Mouse (Mus musculus): ENCODE measurements around the gene Alx3.
A peak's percentile ranks its signal among the peaks of the same experiment; 100 is the strongest.

Gene Alx3

GRCm38 (mm10) chr3:107582875-107583767 lies 11.7 kb upstream of the Alx3 start:
- DNase-seq (ENCODE audit: low spot score in 2 of 2) = no peak

DNA sequence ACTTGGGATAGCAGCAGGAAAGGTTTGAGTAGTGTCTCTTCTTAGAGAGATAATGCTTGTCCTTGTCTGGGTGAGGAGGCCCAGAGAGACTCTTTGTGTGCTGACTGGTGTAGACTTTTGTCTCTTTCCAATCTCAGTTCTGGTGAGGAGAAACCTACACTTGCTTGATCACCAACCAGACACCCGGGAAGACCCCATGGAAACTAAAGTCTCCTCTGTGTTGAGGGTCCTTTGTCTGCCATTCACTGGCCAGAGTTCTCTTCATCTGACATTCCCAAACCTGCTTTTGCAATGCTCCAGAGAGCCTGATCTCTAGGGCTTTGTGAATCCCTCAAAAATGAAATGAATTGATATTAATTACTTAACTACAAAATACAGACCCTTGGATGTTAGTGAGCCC lies 10.9 kb upstream of the Alx3 start:
- no peak for DNase-seq (ENCODE audit: low spot score in 2 of 2)

DNA sequence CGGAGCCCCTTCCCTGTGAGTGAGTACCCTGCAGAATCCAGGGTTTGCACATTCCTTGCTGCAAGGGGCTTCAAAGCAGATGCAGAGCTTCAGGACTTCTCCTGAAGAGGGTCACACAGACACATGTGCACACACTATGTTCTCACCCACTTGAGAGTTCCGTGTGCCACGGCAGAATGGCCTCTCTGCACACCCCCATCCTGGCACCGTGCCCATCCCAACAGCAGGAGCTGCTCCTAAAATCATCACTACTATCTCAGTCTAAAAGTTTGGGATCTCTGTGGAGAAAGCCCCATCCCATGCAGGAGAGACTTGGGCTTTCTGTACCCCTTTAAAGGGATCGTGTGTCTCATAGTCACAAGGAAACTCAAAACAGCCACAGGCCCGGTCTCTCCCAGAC lies 8.3 kb upstream of the Alx3 start:
- no peak for DNase-seq (ENCODE audit: low spot score in 2 of 2)

DNA sequence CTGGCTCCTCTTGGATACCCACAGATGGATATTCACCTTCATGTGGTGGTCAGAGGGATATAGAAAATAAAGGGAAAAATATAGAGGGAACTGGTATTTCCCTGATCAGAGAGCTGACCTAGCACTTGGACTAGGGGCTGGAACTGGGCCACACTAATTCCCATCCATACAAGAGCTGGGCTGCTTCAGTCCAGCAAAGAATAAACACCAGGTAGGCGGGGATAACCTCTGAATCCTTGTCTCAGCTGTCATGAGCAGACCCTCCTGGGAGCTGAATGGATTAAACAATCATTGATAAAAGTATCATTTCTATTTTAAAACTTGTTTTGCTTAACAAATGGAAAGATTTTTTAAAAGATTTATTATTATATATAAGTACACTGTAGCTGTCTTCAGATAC lies 3.2 kb upstream of the Alx3 start:
- no peak for DNase-seq (ENCODE audit: low spot score in 2 of 2)

DNA sequence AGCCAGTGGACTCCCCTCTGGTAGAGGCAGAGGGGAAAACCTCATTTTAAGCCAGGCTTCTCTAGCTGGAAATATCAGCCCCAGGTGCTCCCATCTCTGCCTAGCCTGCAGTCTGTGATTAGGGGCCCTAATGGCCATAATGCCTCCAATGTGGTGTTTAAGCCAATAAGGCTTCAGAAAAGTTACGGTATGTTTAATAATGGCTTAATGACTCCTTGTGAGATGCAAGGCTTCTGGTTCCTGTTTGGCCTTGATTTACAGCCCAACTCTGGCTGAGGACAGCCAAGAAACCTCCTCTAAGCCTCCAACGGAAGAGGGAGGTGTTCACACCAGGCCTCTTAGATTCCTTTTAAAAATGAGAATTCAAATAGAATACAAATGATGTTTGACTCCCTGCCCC lies 1.2 kb upstream of the Alx3 start:
- DNase-seq (ENCODE audit: low spot score in 2 of 2) = no peak

GRCm38 (mm10) chr3:107595264-107595937 lies 570 bp downstream of the Alx3 start:
- DNase-seq (ENCODE audit: low spot score in 2 of 2) = no peak

GRCm38 (mm10) chr3:107595938-107596461 lies 1.2 kb downstream of the Alx3 start:
- DNase-seq (ENCODE audit: low spot score in 2 of 2) = no peak

DNA sequence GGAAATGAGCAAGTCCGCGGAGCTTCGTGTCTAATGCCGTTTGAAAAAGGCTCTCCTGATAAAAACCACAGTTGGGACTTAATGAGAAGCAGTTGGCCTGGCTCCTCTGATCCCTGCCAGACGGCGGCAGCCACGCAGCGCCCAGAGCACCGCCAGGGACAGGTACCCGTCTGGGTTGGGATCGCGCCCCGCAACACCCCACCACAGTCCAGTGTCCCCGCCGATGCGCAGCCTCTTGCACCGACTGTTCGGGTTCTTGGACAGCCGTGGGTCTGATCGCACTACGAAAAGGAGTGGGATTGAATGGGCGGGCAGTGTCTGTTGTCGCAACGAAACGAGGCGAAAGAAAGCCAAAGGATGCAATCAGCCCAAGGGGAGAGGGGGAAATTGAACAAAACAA lies 1.7 kb downstream of the Alx3 start:
- no peak for DNase-seq (ENCODE audit: low spot score in 2 of 2)

DNA sequence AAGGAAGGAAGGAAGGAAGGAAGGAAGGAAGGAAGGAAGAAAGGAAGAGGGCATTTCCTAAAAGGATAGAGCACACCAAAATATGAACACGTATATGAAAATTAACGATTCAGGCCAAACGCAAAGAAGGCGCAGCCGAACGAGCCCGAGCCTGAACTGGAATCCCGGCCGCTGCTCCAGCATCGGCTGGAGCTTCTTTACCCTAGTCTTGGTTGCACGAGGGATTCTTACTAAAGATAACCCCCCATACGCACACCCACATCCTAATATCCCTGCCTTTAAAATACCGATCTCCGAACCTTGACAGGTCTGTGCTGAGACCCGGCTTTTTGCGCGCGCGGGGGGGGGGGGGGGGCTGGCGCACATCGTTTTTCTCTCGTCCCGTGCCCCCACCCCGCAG lies 2.3 kb downstream of the Alx3 start:
- DNase-seq (ENCODE audit: low spot score in 2 of 2) = no peak

DNA sequence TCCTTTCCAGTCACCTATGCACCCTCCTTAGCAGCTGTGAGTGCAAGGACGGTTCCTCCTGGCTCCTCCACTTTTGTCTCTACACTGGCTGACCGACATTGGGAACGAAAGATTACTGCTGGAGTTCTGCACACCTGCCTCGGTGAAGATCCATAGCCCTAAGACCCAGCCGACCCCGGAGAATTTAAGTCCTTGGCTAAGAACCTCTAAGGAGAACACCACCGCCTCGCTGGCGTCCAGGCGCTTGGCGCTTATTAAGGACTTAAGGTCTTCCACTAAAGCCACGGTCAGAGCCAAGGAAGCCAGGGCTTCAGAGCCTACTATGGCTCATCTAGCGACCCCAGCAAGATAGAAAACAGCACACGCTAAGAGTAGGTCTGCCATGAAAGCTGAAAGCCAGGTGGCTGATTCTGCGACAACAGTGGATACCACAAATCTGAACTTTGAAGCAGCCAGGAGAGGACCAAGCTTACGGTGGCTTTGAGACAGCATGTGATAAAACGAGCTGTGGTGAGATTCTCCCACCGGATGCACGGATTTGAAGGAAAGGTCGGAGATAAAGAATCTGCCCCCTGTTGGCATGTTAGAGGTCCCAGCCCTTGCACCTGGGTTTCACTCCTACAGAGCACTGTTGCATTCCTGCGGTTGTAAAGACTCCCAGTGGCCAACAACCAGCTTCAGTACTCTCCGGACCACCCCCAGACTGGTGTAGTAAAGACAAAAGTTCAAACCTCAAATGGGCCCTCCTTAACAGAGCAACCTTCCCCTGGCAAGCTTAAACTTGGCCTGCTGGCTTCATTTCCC lies 3.0 kb downstream of the Alx3 start:
- no peak for DNase-seq (ENCODE audit: low spot score in 2 of 2)

GRCm38 (mm10) chr3:107600127-107600526 lies 5.3 kb downstream of the Alx3 start:
- DNase-seq (ENCODE audit: low spot score in 2 of 2) = no peak

GRCm38 (mm10) chr3:107605304-107605703 lies 10.5 kb downstream of the Alx3 start:
- peak; percentile 44 to 84 for DNase-seq (ENCODE audit: low spot score in 2 of 2)

DNA sequence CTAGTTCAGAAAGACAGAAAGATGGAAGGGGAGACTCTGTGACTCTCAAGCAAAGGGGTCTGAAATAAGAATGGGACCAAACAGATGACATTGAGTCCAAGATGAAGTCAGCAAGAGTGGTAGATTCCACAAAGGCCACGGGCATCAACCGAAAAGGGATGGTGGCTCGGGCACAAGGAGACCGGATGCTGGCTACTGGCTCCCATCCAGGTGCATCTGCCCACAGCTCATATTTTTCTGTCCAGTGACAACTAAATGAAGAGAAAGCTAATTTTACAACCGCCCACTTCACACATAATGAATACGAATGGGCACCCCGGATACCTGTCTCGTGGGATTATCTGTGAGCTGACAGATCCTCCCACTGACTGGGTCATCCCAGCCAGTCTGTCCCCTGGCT lies 12.4 kb downstream of the Alx3 start:
- no peak for DNase-seq (ENCODE audit: low spot score in 2 of 2)

DNA sequence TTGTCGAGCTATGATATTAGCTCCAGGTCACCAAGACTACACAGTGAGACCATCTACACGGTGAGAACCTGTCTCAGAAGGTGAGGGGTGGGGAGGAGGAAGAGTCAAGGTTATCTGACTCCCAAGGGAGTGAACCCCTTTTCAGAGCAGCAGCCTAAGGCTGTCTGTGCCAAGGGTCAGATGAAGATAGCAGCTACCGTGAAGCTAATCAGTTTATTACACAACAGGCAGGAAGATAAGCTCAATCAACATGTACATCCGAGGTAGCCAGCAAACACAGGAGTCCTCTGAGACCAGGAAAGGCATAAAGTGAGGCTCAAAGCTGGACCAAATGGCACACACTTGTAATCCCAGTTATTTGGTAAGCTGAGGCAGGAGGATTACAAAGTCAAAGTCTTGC lies 14.0 kb downstream of the Alx3 start:
- no peak for DNase-seq (ENCODE audit: low spot score in 2 of 2)

GRCm38 (mm10) chr3:107609376-107609775 lies 14.5 kb downstream of the Alx3 start:
- DNase-seq (ENCODE audit: low spot score in 2 of 2) = no peak

GRCm38 (mm10) chr3:107611394-107611793 lies 16.6 kb downstream of the Alx3 start:
- no peak for DNase-seq (ENCODE audit: low spot score in 2 of 2)

DNA sequence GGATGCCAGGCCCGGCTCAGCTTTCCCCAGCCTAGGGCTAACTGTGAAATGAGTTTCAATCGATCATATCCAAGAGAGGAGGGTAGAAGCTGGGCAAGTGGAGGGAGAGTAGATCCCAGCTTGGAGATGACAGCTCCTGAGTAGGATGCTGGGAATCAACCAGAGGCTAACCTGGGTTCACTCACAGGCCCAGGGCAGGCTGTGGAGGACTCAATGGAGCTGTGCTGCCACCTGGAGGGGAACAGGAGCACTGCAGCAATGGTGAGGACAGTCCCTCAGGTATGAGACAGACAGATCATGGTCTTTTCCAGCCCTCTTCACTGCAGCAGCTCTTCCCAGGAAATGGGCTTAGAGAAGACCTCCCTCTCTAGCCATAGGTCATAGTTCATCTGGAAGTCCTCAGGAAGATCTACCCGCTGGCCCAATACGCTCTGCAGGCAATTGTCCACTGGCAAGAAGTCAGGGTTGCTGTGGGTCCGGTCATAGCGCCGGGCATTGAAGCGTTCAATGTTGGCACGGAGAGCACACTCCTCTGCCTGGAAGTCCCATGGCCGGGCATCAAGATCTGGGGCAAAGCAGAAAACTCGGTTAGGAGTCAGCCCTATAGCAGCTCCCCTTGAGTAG lies 18.2 kb downstream of the Alx3 start:
- DNase-seq (ENCODE audit: low spot score in 2 of 2) = peak; percentile 62 to 86

- no peak for DNase-seq (ENCODE audit: low spot score in 2 of 2)
Observed at GRCm38 (mm10) chr3:107617800-107618199, 23.0 kb downstream of the Alx3 start.

DNA sequence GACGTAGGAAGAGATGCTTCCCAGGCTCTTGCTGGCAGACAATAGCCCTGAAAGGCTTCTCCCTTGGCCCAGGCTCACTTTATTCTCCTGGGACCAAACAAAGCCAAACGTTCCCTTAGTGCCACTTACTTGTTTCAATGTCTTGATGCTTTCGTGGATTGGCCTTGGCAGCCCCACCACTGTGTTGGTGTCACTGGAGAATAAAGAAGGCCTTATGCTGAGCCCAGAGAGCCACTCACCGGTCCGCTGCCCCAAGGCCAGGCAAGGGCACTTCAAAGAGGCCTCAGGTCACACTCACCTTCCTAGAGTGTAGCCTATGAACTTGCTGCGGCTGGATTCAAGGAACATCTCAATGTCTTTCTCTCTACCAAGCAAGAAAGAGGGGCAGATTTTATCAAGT lies 25.1 kb downstream of the Alx3 start:
- DNase-seq (ENCODE audit: low spot score in 2 of 2) = peak in 1 of 2 experiments; percentile 50

GRCm38 (mm10) chr3:107621286-107622075 lies 26.6 kb downstream of the Alx3 start:
- peak; percentile 9 to 58 for DNase-seq (ENCODE audit: low spot score in 2 of 2)

- DNase-seq (ENCODE audit: low spot score in 2 of 2) = peak in 1 of 2 experiments; percentile 52
Observed at GRCm38 (mm10) chr3:107622537-107622936, 27.7 kb downstream of the Alx3 start.

All from spleen, postnatal 4 days (tissue).